Mouse (Mus musculus): Measurements from ENCODE around the gene Dock7.

Dock7 gene

DNA sequence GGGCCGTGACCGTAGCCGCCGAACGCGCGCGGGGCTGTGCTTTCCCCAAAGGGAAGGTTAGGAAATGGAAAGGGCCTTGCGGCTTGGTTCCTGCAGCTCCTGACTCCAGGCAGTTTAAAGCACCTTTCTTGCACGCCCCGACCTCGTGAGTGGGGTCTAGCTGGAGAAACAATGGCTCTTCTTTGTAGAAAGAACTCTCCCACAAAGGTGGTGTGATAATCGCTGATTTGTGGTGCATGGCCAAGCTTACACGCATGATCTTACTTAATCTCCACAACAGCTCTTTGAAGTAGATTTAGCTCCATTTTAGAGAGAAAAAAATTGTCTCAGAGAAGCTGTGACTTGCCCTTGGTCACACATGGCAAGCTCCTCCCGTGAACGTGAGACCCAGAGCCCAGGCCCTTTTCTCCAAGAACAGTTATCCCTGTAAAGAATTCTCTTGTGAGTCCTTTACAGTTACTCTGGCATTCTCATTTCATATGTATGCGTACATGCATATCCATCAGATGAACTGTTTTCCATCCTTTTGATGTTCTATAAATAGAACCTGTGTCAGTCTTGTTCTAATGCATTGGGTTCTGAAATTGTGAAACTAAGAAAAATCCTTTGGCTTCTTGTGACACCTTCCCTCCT lies 524 bp upstream of the Dock7 start:
- no peak for DNase-seq (ENCODE audit: low spot score)

DNA sequence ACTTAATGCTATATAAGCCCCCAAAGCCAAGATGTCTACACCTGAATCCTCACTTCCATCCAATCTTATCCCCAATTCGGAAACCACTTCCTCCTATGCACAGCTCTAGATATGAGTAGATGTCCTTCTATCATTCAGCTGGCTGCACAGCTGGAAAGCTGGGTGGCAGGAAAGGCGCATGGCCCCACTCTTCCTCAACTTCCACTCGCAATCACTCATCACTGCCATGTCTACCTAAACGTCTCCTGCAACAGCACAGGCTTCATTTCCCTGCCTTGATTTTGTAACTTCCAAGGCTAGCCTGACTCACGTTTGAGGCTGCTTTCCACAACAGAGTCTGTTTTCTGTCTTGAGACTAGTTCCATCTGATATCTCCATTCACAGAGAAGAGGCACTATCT lies 1.7 kb downstream of the Dock7 start:
- no peak for DNase-seq (ENCODE audit: low spot score)

- no peak for DNase-seq (ENCODE audit: low spot score)
Observed at GRCm38 (mm10) chr4:99115797-99116196, 4.9 kb downstream of the Dock7 start.

DNA sequence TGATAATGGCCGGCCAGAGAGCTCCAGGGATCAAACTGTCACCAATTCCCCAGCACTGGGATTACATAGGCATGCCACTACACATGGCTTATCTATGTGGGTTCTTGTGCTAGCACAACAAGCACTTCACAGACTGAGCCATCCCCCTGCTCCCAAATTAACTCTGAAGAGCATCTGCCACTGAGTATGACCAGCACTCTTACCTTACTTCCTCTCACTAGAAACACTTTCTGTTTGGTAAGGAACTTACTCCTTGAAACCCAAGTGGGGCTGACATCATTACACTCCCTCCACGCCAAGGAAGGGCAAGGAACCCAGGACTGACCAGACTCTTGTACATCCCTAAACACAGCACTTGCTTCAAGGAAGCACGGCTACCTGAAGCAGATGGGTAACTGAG lies 9.0 kb downstream of the Dock7 start:
- DNase-seq (ENCODE audit: low spot score) = no peak

DNA sequence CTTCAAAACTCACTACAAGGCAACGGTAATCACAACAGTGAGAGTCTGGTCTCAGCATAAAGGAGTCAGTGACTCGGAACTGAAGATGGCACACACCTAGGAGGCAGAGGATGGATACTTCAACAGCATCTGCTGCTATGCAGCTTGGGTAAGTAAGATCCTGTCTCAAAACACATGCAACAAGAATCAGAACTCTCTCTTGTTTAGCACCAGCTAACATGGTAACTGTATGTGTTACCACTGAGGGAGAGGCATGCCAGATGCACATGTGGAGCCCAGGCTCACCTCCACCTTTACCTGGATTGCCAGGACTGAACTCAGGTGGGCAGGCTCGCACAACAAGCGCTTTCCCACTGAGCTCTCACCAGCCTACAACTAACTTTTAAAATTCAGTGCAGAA lies 11.9 kb downstream of the Dock7 start:
- DNase-seq (ENCODE audit: low spot score) = no peak

GRCm38 (mm10) chr4:99102846-99103245 lies 17.9 kb downstream of the Dock7 start:
- no peak for DNase-seq (ENCODE audit: low spot score)

DNA sequence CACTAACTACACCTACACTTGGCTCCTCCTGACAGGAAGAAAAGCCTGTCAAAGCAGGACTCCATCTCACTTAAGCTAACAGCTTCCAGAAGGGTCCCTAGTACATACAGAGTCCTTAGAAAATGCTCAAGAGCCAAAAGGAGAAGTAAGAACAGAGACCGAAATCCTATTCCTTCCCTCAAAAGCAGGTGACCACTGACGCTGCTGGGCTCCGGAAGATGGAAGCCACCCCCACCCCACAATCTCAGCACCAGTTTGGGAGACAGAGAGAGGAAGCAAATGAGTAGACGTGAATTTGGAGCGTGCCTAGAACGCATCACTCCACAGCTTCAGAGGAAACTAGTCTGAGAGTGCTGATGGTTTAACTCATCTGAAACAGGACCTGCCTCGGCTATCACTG lies 20.0 kb downstream of the Dock7 start:
- DNase-seq (ENCODE audit: low spot score) = no peak

- DNase-seq (ENCODE audit: low spot score) = no peak
Observed at GRCm38 (mm10) chr4:99091777-99092176, 28.9 kb downstream of the Dock7 start.

DNA sequence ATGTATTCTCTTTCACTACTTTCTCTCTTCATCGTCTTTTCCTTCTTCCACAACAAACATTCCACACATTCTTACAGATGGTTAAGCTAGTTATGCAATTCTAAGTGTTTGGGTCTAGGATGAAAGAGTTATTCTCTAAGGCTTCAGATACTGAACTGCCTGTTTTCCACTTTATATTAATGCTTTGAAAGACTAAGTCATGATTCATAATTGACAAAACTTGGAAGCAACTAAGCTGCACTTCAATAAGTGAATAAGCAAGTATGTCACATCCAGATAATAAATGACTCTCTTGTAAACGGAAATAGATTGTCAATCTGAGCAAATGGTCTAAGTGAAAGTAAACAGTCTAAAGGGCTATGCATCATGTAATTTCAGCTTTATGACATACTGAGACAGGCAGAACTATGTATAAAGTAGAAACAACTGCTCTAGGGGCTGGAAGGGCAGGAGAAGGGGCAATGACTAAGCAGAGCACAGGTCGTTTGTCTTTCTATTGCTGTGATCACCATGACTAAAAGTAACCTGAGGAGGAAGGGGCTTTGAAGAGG lies 29.5 kb downstream of the Dock7 start:
- no peak for DNase-seq (ENCODE audit: low spot score)

DNA sequence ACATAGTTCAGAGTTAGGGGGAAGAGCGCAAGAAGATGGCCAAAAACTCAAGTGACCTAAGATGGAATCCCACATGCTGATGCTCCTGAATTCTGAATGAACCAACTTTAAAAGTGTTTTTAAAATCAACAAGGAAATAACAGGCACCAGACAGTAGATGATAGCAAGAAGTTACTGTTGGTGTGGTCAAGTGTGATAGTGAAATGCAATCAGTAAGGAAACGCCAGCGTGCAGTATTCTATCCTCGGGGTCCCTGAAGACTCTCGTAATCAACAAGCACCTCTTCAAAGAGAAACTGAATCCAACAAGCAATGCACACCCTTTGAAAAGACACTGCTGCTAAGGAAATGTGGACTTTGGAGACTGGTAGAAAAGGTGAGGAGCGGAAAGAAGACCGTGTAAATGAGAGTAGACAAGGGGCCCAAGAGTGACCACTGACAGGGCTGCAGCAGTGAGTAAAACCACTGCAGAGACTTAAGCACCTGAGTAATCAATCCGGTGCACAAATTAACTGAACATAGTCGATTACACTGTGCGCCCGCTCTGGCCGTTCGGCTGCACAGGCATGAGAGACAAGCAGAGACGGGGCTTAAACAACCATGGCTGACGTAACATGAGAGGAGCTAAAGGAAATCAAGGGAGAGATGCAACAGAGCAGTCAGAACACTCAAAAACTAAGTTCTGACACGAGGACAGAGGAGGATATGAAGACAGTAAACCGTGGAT lies 32.8 kb downstream of the Dock7 start:
- no peak for DNase-seq (ENCODE audit: low spot score)

- DNase-seq (ENCODE audit: low spot score) = no peak
Observed at GRCm38 (mm10) chr4:99083862-99084261, 36.9 kb downstream of the Dock7 start.

- DNase-seq (ENCODE audit: low spot score) = no peak
Observed at GRCm38 (mm10) chr4:99081169-99081568, 39.5 kb downstream of the Dock7 start.

DNA sequence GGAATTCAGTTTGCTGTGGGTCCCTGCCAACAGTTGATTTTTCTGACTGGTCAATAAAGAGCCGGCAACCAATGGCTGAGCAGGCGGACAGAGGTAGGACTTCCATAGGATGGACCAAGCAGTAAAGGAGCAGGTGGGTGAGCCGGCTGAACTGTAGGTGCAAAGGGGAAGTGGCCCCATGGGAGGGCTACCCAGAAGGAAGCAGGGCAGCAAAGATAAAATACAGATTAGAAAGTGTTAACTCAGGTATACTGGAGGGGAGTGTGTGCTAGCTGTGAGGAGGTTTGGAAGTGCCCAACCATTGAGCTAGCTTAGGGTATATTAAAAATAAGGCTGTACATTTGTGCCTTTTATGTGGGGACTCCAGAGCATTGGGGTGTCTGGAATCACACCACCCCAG lies 42.7 kb downstream of the Dock7 start:
- DNase-seq (ENCODE audit: low spot score) = no peak

DNA sequence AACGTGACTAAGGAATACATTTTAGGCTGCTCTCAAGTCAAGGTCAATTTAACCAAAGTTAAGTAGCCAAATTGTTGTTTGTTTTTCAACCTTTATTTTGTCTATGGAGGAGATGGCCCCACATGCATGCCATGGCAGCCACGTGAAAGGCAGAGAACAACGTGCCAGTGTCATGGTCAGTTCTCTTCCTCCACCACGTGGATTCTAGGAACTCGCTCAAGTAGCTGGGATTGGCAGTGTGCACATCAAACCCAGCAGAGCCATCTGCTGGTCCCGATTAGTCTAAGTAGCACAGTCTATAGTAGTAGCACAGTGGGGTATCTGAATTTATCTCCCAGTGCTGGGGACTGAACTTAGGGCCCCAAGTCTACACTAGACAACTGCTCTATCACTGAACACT lies 51.9 kb downstream of the Dock7 start:
- DNase-seq (ENCODE audit: low spot score) = no peak

- DNase-seq (ENCODE audit: low spot score) = no peak
Observed at GRCm38 (mm10) chr4:99064524-99064923, 56.2 kb downstream of the Dock7 start.

DNA sequence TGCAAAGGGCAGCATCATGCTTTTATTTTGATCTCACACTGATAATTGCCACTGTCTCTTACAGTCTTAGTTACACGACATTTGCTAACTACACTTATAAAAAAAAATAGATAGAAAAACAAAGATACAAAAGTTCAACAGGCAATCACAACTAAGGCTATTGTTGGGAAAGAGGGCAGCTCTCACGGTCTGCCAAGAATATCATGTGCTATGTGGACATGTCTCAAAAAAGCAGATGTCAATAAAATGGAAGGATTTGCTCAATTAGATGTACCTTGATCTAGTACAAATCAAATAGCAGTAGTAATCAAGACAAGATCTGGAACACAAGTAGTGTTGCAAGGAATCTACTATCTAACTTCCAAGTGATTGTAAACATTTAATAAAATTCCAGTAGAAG lies 72.1 kb downstream of the Dock7 start:
- DNase-seq (ENCODE audit: low spot score) = no peak

DNA sequence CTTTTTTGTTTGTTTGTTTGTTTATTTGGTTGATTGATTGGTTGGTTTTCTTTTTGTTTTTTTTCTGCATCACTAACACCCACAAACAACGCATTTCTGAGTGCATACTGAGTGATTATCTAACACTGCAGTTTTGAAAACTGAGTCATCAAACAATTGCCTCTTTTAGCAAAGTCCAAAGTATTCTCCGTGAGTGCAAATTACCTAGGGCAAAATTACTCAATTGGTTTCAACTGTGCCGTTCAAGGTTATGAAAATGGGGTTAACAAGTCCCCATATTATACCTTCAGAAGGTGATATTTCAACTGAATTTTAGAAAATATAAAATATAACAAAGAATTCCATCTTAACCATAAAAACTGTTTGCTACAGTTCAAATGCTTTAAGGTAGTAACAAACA lies 74.2 kb downstream of the Dock7 start:
- no peak for DNase-seq (ENCODE audit: low spot score)

- DNase-seq (ENCODE audit: low spot score) = no peak
Observed at GRCm38 (mm10) chr4:99044854-99045253, 75.9 kb downstream of the Dock7 start.

DNA sequence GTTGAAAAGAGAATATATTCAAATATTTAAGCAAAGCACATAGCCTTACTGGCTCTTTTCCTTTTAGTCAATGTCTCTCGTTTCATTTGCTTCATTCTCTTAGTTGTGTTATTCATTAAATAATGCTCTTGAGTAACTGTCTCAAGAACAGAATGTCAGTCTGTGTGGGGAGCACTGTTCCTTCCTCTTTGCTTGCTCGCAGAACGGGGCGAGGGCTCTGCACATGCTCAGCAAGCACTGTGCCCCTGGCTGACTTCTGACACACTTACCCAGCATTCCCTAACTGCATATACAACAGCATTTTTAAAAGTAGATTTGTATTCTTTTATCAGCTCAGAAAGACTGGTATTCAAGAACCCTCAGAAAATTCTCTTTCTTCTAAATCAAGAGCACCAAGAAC lies 87.8 kb downstream of the Dock7 start:
- no peak for DNase-seq (ENCODE audit: low spot score)

GRCm38 (mm10) chr4:99030686-99031085 lies 90.0 kb downstream of the Dock7 start, which contains the start of gene Angptl3:
Gene Angptl3 (plus strand): TSS chr4:99030954.
- no peak for DNase-seq (ENCODE audit: low spot score)

GRCm38 (mm10) chr4:99028377-99028776 lies 92.3 kb downstream of the Dock7 start:
- DNase-seq (ENCODE audit: low spot score) = no peak

- no peak for DNase-seq (ENCODE audit: low spot score)
Observed at GRCm38 (mm10) chr4:99022221-99022620, 98.5 kb downstream of the Dock7 start.

GRCm38 (mm10) chr4:99011039-99011438 lies 109.7 kb downstream of the Dock7 start:
- DNase-seq (ENCODE audit: low spot score) = no peak

GRCm38 (mm10) chr4:99006319-99006718 lies 114.4 kb downstream of the Dock7 start:
- DNase-seq (ENCODE audit: low spot score) = no peak
